Mouse (Mus musculus): ENCODE measurements around the gene Csf2rb2.
"Not testable (repeated sequence)": the region's sequence is repeated elsewhere in the genome, so short reads cannot be mapped to it uniquely, and the experiment has no call there.

Gene Csf2rb2

GRCm38 (mm10) chr15:78305341-78305933 is at the start of gene Csf2rb2:
Gene Csf2rb2, minus strand, starts transcription at chr15:78305721.
- in situ Hi-C loops (cut with MboI, MseI), result no loop called here

GRCm38 (mm10) chr15:78354958-78355357 is 49.4 kb upstream of the Csf2rb2 start:
- in situ Hi-C loops (cut with MboI, MseI), result loop anchor here (10.0 kb wide), 1 partner anchor 1530 kb away; no protein-coding TSS in a partner anchor

- in situ Hi-C loops (cut with MboI, MseI), result loop anchor here (10.0 kb wide), 1 partner anchor 1527 kb away; no protein-coding TSS in a partner anchor
Measured at GRCm38 (mm10) chr15:78351586-78352165, 46.2 kb upstream of the Csf2rb2 start.

GRCm38 (mm10) chr15:78344567-78344966 is 39.0 kb upstream of the Csf2rb2 start:
- in situ Hi-C loops (cut with MboI, MseI), result loop anchor here (5.0 kb wide), 1 partner anchor 87 kb away; no protein-coding TSS in a partner anchor

GRCm38 (mm10) chr15:78343683-78344082 is 38.2 kb upstream of the Csf2rb2 start:
- in situ Hi-C loops (cut with MboI, MseI), result loop anchor here (5.0 kb wide), 1 partner anchor 86 kb away; no protein-coding TSS in a partner anchor

- in situ Hi-C loops (cut with MboI, MseI), result loop anchor here (5.0 kb wide), 1 partner anchor 84 kb away; no protein-coding TSS in a partner anchor
Measured at GRCm38 (mm10) chr15:78340919-78341318, 35.4 kb upstream of the Csf2rb2 start.

- in situ Hi-C loops (cut with MboI, MseI), result loop anchor here (5.0 kb wide), 2 partner anchors 83 to 158 kb away; no protein-coding TSS in a partner anchor
Measured at GRCm38 (mm10) chr15:78339627-78340423, 34.3 kb upstream of the Csf2rb2 start.

GRCm38 (mm10) chr15:78334380-78334779 is 28.9 kb upstream of the Csf2rb2 start:
- in situ Hi-C loops (cut with MboI, MseI), result no loop called here

- in situ Hi-C loops (cut with MboI, MseI), result no loop called here
Measured at GRCm38 (mm10) chr15:78332981-78333380, 27.5 kb upstream of the Csf2rb2 start.

- in situ Hi-C loops (cut with MboI, MseI), result no loop called here
Measured at GRCm38 (mm10) chr15:78331523-78332340, 26.2 kb upstream of the Csf2rb2 start.

GRCm38 (mm10) chr15:78330706-78331105 is 25.2 kb upstream of the Csf2rb2 start:
- in situ Hi-C loops (cut with MboI, MseI), result no loop called here

- in situ Hi-C loops (cut with MboI, MseI), result not testable (repeated sequence)
Measured at GRCm38 (mm10) chr15:78329972-78330371, 24.5 kb upstream of the Csf2rb2 start.

GRCm38 (mm10) chr15:78328520-78329097 is 23.1 kb upstream of the Csf2rb2 start:
- in situ Hi-C loops (cut with MboI, MseI), result no loop called here

GRCm38 (mm10) chr15:78327753-78328341 is 22.3 kb upstream of the Csf2rb2 start:
- in situ Hi-C loops (cut with MboI, MseI), result not testable (repeated sequence)

- in situ Hi-C loops (cut with MboI, MseI), result no loop called here
Measured at GRCm38 (mm10) chr15:78326747-78327146, 21.2 kb upstream of the Csf2rb2 start.

- in situ Hi-C loops (cut with MboI, MseI), result no loop called here
Measured at GRCm38 (mm10) chr15:78325671-78326339, 20.3 kb upstream of the Csf2rb2 start, which contains the start of gene Csf2rb. Gene Csf2rb, plus strand, starts transcription at chr15:78325752.

- in situ Hi-C loops (cut with MboI, MseI), result no loop called here
Measured at GRCm38 (mm10) chr15:78324294-78324693, 18.8 kb upstream of the Csf2rb2 start.

- in situ Hi-C loops (cut with MboI, MseI), result no loop called here
Measured at GRCm38 (mm10) chr15:78323366-78323765, 17.8 kb upstream of the Csf2rb2 start.

- in situ Hi-C loops (cut with MboI, MseI), result no loop called here
Measured at GRCm38 (mm10) chr15:78320825-78321496, 15.4 kb upstream of the Csf2rb2 start.

Data from T-helper 2 cell (primary cell).